Mouse (Mus musculus) brain, embryonic 14.5 days (tissue): ENCODE data around the gene Btg3. TPM values are rescaled to one million over a fixed set of nuclear protein-coding genes. Genes with fewer than 3 reads are reported as not detected.

Source experiments
- DNase-seq: peaks from one replicate; pipeline ENCODE4 v3.0.0-alpha.2; 2011; ENCODE audit warnings: low read depth
- CTCF ChIP-seq: fragments of 200-500 bp; IDR thresholded peaks from 2 replicates; pipeline ENCODE4 v1.5.1; 2012; ENCODE audit warnings: inconsistent platforms, mild to moderate bottlenecking, moderate library complexity, borderline replicate concordance; ENCODE audit not compliant: insufficient read depth, insufficient read length; ENCODE audit errors: extremely low read depth
- POLR2A ChIP-seq: fragments of 200-500 bp; IDR thresholded peaks from 2 replicates; pipeline ENCODE4 v1.6.1; 2012; ENCODE audit warnings: mild to moderate bottlenecking, inconsistent platforms, borderline replicate concordance; ENCODE audit not compliant: poor library complexity, insufficient read depth, insufficient read length, severe bottlenecking; ENCODE audit errors: extremely low read depth
- polyA plus RNA-seq: library from polyadenylated mRNA; depleted of rRNA; stranded (reverse); fragments of >200 nt; gene quantifications from 2 replicates; pipeline ENCODE4 v1.2.3, GENCODE M21; 2012

Btg3 gene
- polyA plus RNA-seq, 1 experiment = 8.2 TPM

- peak; percentile 34 for DNase-seq
- TF ChIP-seq POLR2A (no peak), CTCF (no peak)
These were observed 35.6 kb downstream of the Btg3 start for GRCm38 (mm10) chr16:78341356-78341755.

- TF ChIP-seq CTCF = no peak
- no peak for TF ChIP-seq POLR2A
- no peak for DNase-seq
These were observed 39.8 kb downstream of the Btg3 start for GRCm38 (mm10) chr16:78337226-78337625.

- DNase-seq = no peak
- TF ChIP-seq CTCF (no peak), POLR2A (no peak)
These were observed 49.0 kb downstream of the Btg3 start for GRCm38 (mm10) chr16:78327999-78328398.

- no peak for DNase-seq
- no peak for TF ChIP-seq POLR2A
- no peak for TF ChIP-seq CTCF
These were observed 49.4 kb downstream of the Btg3 start for GRCm38 (mm10) chr16:78327562-78327961.

- DNase-seq = no peak
- TF ChIP-seq CTCF (no peak), POLR2A (no peak)
These were observed 50.8 kb downstream of the Btg3 start for GRCm38 (mm10) chr16:78325972-78326848.

- no peak for TF ChIP-seq POLR2A
- no peak for TF ChIP-seq CTCF
- DNase-seq = peak; percentile 64
These were observed 54.9 kb downstream of the Btg3 start for GRCm38 (mm10) chr16:78322140-78322539.

GRCm38 (mm10) chr16:78321559-78321958 is 55.4 kb downstream of the Btg3 start:
- DNase-seq = peak; percentile 59

GRCm38 (mm10) chr16:78319711-78320110 is 57.3 kb downstream of the Btg3 start:
- TF ChIP-seq POLR2A = no peak
- TF ChIP-seq CTCF = no peak
- DNase-seq = no peak

More at GRCm38 (mm10) chr16:78321559-78321958, 55.4 kb downstream of the Btg3 start:
- TF ChIP-seq POLR2A = no peak
- TF ChIP-seq CTCF = no peak

GRCm38 (mm10) chr16:78317960-78318359 is 59.0 kb downstream of the Btg3 start:
- DNase-seq = no peak
- TF ChIP-seq CTCF (no peak), POLR2A (no peak)

GRCm38 (mm10) chr16:78316849-78317248 is 60.1 kb downstream of the Btg3 start:
- peak; percentile 64 for TF ChIP-seq CTCF
- no peak for TF ChIP-seq POLR2A
- DNase-seq = peak; percentile 66

GRCm38 (mm10) chr16:78314026-78314425 is 63.0 kb downstream of the Btg3 start:
- DNase-seq = peak; percentile 60
- TF ChIP-seq CTCF (no peak), POLR2A (no peak)
